Mouse (Mus musculus) heart, embryonic 14.5 days (tissue): ENCODE data around the gene Fam8a1. TPM values are rescaled to one million over a fixed set of nuclear protein-coding genes. Genes with fewer than 3 reads are reported as not detected.

Experiments
- ATAC-seq: fragments of 200-750 bp; cut with Nextera tagmentation; 2 replicates; pipeline ENCODE4 v1.8.0; 2017; ENCODE audit warnings: low read depth, moderate TSS enrichment; ENCODE audit not compliant: insufficient number of reproducible peaks, insufficient read depth, low FRiP score
- H3K27ac ChIP-seq, 2 experiments: fragments of 200-500 bp in 1 of 2; fragments of 300-500 bp in 1 of 2; sonication (generic) in 1 of 2; replicated peaks in 1 of 2; 2 replicates each; pipeline ENCODE4 v1.5.1; 2012 to 2014; ENCODE audit warnings: low read depth in 2 of 2, low read length in 2 of 2, control low read depth in 1 of 2, mild to moderate bottlenecking in 1 of 2, mixed read lengths in 1 of 2; ENCODE audit not compliant: control insufficient read depth in 1 of 2, insufficient read depth in 1 of 2
- H3K27me3 ChIP-seq: fragments of 300-500 bp; sonication (generic); 2 replicates; pipeline ENCODE4 v1.6.1; 2014; ENCODE audit warnings: mild to moderate bottlenecking, low read length, control low read depth; ENCODE audit not compliant: control insufficient read depth, insufficient read depth
- H3K36me3 ChIP-seq: fragments of 300-500 bp; sonication (generic); 2 replicates; pipeline ENCODE4 v1.6.1; 2014; ENCODE audit warnings: mild to moderate bottlenecking, control low read depth, low read length, mixed read lengths; ENCODE audit not compliant: control insufficient read depth, insufficient read depth
- H3K4me1 ChIP-seq, 2 experiments: fragments of 200-500 bp in 1 of 2; fragments of 300-500 bp in 1 of 2; sonication (generic) in 1 of 2; 2 replicates each; pipeline ENCODE4 v1.6.1; 2012 to 2014; ENCODE audit warnings: low read length in 2 of 2, control low read depth in 1 of 2, mixed read lengths in 1 of 2; ENCODE audit not compliant: control insufficient read depth in 2 of 2, insufficient read depth in 2 of 2
- H3K4me2 ChIP-seq: fragments of 300-500 bp; sonication (generic); 2 replicates; pipeline ENCODE4 v1.6.1; 2014; ENCODE audit warnings: mild to moderate bottlenecking, low read length
- H3K4me3 ChIP-seq, 2 experiments: fragments of 200-500 bp in 1 of 2; fragments of 300-500 bp in 1 of 2; sonication (generic) in 1 of 2; 2 replicates each; pipeline ENCODE4 v1.5.1; 2012 to 2014; ENCODE audit warnings: low read length in 2 of 2, mild to moderate bottlenecking in 2 of 2, control low read depth in 1 of 2, low read depth in 1 of 2, moderate library complexity in 1 of 2; ENCODE audit not compliant: control insufficient read depth in 1 of 2, insufficient read depth in 1 of 2
- H3K9ac ChIP-seq: fragments of 300-500 bp; sonication (generic); 2 replicates; pipeline ENCODE4 v1.6.1; 2014; ENCODE audit warnings: mild to moderate bottlenecking, low read length
- H3K9me3 ChIP-seq: fragments of 300-500 bp; sonication (generic); 2 replicates; pipeline ENCODE4 v1.6.1; 2016; ENCODE audit warnings: low read length, control low read depth; ENCODE audit not compliant: control insufficient read depth
- whole genome bisulfite sequencing: fragments of 180-500 bp; shearing (Covaris S2); extraction: QIAGEN DNeasy Blood & Tissue Kit; methylation state at CpG from one replicate; pipeline ENCODE4 v1.1.7; 2014; 5-methylcytosine and 5-hydroxymethylcytosine counted together
- polyA plus RNA-seq: library from polyadenylated mRNA; unstranded; fragments of >200 nt; fragmentation: Nextera tagmentation; extraction: Ambion mirVana; gene quantifications from 2 replicates; pipeline ENCODE4 v1.2.1, GENCODE M21; 2014

The Fam8a1 gene
- polyA plus RNA-seq, 1 experiment from 2014 or later = 11.6 TPM

DNA sequence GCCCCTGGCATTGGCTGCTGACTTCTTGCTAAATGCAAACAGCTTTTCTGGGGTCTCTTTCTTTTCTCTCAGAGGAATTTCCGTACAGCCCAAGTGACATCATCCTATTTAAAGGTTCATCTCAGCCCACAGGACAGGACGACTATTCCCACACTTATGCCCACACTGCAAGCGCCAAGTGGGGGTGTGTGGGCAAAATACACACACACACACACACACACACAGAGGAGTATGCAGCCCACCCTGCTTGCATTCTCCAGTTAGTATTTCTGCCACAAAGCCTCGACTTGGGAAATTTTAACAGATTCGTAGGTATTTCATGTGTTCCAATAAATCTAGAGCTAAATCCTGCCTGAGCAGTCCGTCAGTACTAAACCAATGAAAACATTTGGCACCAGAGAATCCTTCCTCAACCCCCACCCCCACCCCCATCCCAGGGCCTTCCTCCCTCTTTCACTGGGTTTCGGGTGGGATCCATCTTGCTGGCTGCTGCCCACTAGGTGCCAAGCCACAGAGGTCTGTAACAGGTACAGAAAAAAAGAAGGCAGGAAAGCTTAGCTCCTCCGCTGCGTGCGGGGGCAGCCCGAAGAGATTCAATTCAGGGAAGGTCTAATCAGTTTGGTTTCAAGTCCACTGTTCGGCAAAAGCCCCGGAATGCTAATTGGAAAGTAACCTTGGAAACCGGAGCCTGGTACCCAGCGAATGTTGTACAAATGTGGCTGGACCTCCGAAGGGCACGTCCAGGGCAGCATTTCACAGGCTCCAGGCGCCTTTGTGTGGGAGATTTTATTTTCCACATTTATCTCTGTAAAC is 35.8 kb upstream of the Fam8a1 start:
- Histone ChIP-seq H3K4me2 (no peak overlapping the region), H3K9ac (no peak overlapping the region), H3K4me3 (no peak overlapping the region), H3K4me1 (no peaks in the 10 kb centered on the region), H3K27ac (no peak overlapping the region), H3K36me3 (peaks cover 67% of the 10 kb centered on the region), H3K27me3 (no peaks in the 10 kb centered on the region), H3K9me3 (peaks cover 5% of the 10 kb centered on the region; the same call in 1 of the 2 replicates)
- 77% methylated on average over 18 of the region's 18 CpGs for WGBS
- ATAC-seq = no peak

DNA sequence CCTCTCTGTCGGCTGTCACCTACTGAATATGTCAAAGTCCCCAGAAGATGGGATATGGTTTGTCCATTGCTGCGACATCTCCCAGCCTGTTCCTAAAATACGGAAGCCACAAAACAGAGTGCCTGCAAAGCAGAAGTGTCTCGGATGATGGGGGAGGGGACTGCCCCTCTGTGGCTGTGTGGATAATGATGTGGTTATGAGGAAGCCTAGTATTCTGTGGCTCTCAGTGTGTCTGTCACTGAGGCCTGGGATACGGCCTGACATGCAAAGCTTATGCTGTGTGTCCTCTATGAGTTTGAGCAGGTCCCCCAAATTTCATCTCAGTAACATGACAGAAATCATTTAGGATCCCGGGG is 35.2 kb upstream of the Fam8a1 start:
- Histone ChIP-seq H3K27ac (no peak overlapping the region), H3K36me3 (peaks cover 68% of the 10 kb centered on the region), H3K4me3 (no peak overlapping the region), H3K9ac (no peak overlapping the region), H3K27me3 (no peaks in the 10 kb centered on the region), H3K4me1 (no peaks in the 10 kb centered on the region), H3K9me3 (peaks cover 5% of the 10 kb centered on the region; the same call in 1 of the 2 replicates), H3K4me2 (no peak overlapping the region)
- ATAC-seq = no peak
- 68% methylated on average over 6 of the region's 6 CpGs for WGBS

DNA sequence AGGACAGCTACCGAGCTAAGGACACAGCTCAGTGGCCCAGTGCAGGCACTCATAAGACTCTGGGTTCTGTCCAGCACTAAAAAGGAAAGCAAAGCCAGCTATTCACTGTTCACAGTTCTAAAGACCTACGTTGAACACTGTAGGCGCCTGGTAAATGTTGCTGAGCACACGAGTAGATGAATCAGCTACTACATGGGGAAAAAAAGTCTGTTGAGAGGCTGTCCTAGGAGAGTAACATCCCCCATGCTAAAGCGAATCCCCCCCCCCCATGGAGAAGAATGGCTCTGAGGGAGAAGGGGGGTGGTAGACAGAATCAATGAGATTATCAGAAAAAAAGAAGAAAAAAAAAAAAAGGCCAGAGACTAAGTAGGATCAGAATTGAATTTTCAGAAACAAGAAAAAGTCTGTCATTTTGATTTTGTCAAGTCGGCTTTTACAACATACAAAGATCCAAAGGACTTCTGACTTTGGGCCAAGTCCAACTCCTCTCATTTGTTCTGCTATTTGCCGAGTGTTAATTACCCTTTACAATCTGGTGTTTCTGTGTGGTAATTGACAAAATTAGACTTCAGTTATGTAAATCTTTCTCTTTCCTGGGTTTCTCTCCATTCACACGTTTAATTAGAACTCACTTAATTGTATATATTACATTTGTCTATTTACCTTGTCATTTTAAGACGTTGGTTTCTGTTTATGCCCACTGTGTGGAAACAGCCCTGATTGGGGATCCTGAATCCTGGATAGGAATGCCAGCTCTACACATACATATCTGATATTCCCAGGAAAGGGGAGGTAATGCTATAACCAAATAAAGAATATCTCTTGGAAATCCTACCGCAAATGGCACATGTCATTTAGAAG is 28.5 kb upstream of the Fam8a1 start:
- ATAC-seq = no peak
- no peaks in the 10 kb centered on the region for H3K4me1 ChIP-seq
- peaks cover 73% of the 10 kb centered on the region for H3K36me3 ChIP-seq
- H3K4me2 ChIP-seq = no peak overlapping the region
- H3K27me3 ChIP-seq = no peaks in the 10 kb centered on the region
- peaks cover 11% of the 10 kb centered on the region; the same call in 1 of the 2 replicates for H3K9me3 ChIP-seq
- H3K4me3 ChIP-seq = no peak overlapping the region
- 92% methylated on average over 10 of the region's 10 CpGs for WGBS
- H3K27ac ChIP-seq = no peak overlapping the region
- H3K9ac ChIP-seq = no peak overlapping the region

DNA sequence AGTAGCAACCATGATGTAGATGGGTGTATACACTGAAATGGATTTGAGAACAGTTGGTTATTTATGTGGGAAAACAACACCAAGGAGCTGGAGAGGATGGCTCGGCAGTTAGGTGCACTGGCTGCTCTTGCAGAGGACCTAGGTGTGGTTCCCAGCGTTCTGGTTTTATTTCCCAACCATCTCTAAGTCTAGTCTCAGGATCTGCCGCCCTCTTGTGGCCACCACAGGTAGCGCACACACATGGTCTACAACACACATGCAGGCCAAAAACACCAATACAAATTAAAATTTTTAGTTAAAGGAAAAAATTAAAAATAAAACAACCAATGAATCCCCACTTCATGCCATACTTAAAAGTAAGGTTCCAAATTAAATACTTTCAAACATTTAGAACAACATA is 27.0 kb upstream of the Fam8a1 start:
- 82% methylated on average over 4 of the region's 4 CpGs for WGBS
- Histone ChIP-seq H3K4me1 (no peaks in the 10 kb centered on the region), H3K27ac (no peak overlapping the region), H3K36me3 (peaks cover 64% of the 10 kb centered on the region), H3K4me3 (no peak overlapping the region), H3K9ac (no peak overlapping the region), H3K27me3 (no peaks in the 10 kb centered on the region), H3K9me3 (peaks cover 6% of the 10 kb centered on the region; the same call in 1 of the 2 replicates), H3K4me2 (no peak overlapping the region)
- ATAC-seq = no peak

DNA sequence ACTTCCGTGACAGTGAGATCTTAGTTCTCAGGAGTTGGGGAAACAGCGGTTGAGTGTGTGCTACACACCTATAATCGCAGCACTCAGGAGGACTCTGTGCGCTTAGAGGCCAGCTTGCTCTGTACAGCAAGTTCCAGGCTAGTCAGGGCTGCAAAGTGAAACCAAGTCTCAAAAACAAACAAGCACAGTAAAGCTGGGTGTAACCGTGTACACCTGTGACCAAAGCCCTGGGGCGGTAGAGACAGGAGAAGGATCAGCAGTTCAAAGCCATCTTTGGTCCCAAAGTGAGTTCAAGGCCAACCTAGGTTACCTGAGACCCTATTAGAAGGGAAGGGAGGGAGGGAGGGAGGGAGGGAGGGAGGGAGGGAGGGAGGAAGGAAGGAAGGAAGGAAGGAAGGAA is 25.1 kb upstream of the Fam8a1 start:
- peaks cover 61% of the 10 kb centered on the region for H3K36me3 ChIP-seq
- 90% methylated on average over 6 of the region's 6 CpGs for WGBS

DNA sequence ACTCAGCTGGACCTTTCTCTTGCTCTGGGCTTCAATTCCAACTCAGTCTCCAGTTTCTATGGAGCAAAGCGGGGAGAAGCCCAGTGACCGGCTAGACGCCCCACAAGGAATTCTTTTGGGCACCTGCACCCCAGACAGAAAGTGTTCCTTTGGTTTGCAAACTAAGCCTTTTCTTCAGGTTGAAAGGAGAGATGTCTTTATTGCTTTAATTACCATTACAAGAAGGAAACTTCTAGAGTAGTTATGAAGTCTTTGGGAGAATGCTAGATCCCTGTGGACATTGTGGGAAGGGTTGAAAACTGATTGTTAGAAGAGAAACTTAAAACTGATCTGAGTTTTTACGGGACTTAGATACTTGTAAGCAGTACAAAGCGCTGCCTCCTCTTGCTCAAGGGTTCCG is 23.8 kb upstream of the Fam8a1 start:
- ATAC-seq = no peak
- H3K4me1 ChIP-seq = no peaks in the 10 kb centered on the region
- H3K4me2 ChIP-seq = no peak overlapping the region
- WGBS = 90% methylated on average over 6 of the region's 6 CpGs
- no peaks in the 10 kb centered on the region for H3K27me3 ChIP-seq
- H3K4me3 ChIP-seq = no peak overlapping the region
- H3K36me3 ChIP-seq = peaks cover 54% of the 10 kb centered on the region
- H3K27ac ChIP-seq = no peak overlapping the region
- peaks cover 6% of the 10 kb centered on the region; the same call in 1 of the 2 replicates for H3K9me3 ChIP-seq
- no peak overlapping the region for H3K9ac ChIP-seq

More for the DNA sequence above, 25.1 kb upstream of the Fam8a1 start:
- Histone ChIP-seq H3K9me3 (peaks cover 6% of the 10 kb centered on the region; the same call in 1 of the 2 replicates), H3K4me2 (no peak overlapping the region), H3K9ac (no peak overlapping the region), H3K4me1 (no peaks in the 10 kb centered on the region), H3K27ac (no peak overlapping the region), H3K4me3 (no peak overlapping the region), H3K27me3 (no peaks in the 10 kb centered on the region)
- no peak for ATAC-seq

DNA sequence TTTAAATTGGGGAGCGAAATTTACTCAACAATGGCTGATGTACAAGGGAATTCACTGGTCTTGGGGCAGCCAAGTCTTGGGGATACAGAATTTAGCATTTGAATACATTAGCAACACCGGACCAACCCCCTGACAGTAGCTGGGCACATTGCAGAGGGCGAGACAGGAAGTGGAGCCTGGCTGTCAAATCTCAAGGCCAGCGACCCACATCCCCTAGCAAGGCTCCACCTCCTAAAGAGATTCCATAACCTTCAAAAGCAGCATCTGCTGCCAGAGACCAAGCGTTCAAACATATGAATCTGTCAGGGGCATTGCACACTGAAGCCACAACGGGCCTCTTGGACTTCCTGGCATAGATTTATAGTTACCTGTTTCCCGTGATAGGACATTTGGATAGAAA is 17.5 kb upstream of the Fam8a1 start:
- WGBS = 88% methylated on average over 7 of the region's 7 CpGs
- Histone ChIP-seq H3K9me3 (no peaks in the 10 kb centered on the region), H3K27ac (no peak overlapping the region), H3K4me2 (no peak overlapping the region), H3K27me3 (no peaks in the 10 kb centered on the region), H3K4me3 (no peak overlapping the region), H3K4me1 (no peaks in the 10 kb centered on the region), H3K36me3 (peaks cover 28% of the 10 kb centered on the region), H3K9ac (no peak overlapping the region)
- no peak for ATAC-seq
